ENCODE assay signal across 14 mouse cellular contexts in genomic region chr10:84976588-84977351, GRCm38 (mm10). TPM values are rescaled to one million over a fixed set of nuclear protein-coding genes. Genes with fewer than 3 reads are reported as not detected.
DNase-seq lines count a peak whose midpoint lies in the region; ATAC-seq and TF ChIP-seq lines count a peak whose summit lies in the region.
"Had no signal": no experiment of that assay in that cellular context is flagged by ENCODE, and none has a peak within 500 bp of the region (broad histone marks: within the 10 kb centered on the region; RNA-seq: fewer than 3 reads in every experiment).

No protein-coding gene starts in this region.

- H3K36me3 ChIP-seq in kidney, embryonic 15.5 days: peaks cover 57% of the 10 kb centered on the region
- peaks cover 18% of the 10 kb centered on the region; the same call in 1 of the 2 replicates for H3K36me3 ChIP-seq in kidney, postnatal 0 days (ENCODE audit: insufficient read depth, low read length)

- H3K4me2 ChIP-seq in kidney, embryonic 15.5 days: no peak overlapping the region
- H3K4me2 ChIP-seq in kidney, postnatal 0 days (ENCODE audit: low read length): no peak overlapping the region
- H3K4me2 ChIP-seq: embryonic facial prominence, embryonic 12.5 days; limb, embryonic 12.5 days; midbrain, embryonic 12.5 days had no signal

- no peaks in the 10 kb centered on the region for H3K9me3 ChIP-seq in kidney, embryonic 15.5 days (replicated peaks)
- no peaks in the 10 kb centered on the region for H3K9me3 ChIP-seq in kidney, postnatal 0 days (replicated peaks; ENCODE audit: low read length)
- H3K9me3 ChIP-seq: embryonic facial prominence, embryonic 12.5 days; limb, embryonic 12.5 days; midbrain, embryonic 12.5 days had no signal

- no peak overlapping the region for H3K9ac ChIP-seq in kidney, embryonic 15.5 days
- no peak overlapping the region for H3K9ac ChIP-seq in kidney, postnatal 0 days (ENCODE audit: low read depth, low read length)
- H3K9ac ChIP-seq: embryonic facial prominence, embryonic 12.5 days; limb, embryonic 12.5 days; midbrain, embryonic 12.5 days had no signal

- H3K27ac ChIP-seq in gastrocnemius, adult 2 months: peak overlapping the region; percentile 8; the same call in 1 of the 2 replicates
- peak overlapping the region; percentile 83 for H3K27ac ChIP-seq in kidney, embryonic 15.5 days
- peak overlapping the region; percentile 33; the same call in 1 of the 2 replicates for H3K27ac ChIP-seq in kidney, postnatal 0 days
- H3K27ac ChIP-seq: embryonic facial prominence, embryonic 12.5 days; limb, embryonic 12.5 days; midbrain, embryonic 12.5 days had no signal

- peaks cover 8% of the 10 kb centered on the region; the same call in 1 of the 2 replicates for H3K4me1 ChIP-seq in kidney, embryonic 15.5 days
- H3K4me1 ChIP-seq in kidney, postnatal 0 days (replicated peaks; ENCODE audit: insufficient read depth, low read length): 0 out of 2 replicates have a peak, but pooled peaks cover 3% of the 10 kb centered on the region
- H3K4me1 ChIP-seq: embryonic facial prominence, embryonic 12.5 days; limb, embryonic 12.5 days had no signal

- H3K27me3 ChIP-seq in kidney, embryonic 15.5 days: no peaks in the 10 kb centered on the region
- H3K27me3 ChIP-seq in kidney, postnatal 0 days (ENCODE audit: insufficient read depth, low read length): no peaks in the 10 kb centered on the region
- H3K27me3 ChIP-seq: embryonic facial prominence, embryonic 12.5 days; limb, embryonic 12.5 days; midbrain, embryonic 12.5 days had no signal

- no peak overlapping the region for H3K4me3 ChIP-seq in gastrocnemius, adult 2 months
- no peak overlapping the region for H3K4me3 ChIP-seq in kidney, embryonic 15.5 days (replicated peaks)
- no peak overlapping the region for H3K4me3 ChIP-seq in kidney, postnatal 0 days (replicated peaks; ENCODE audit: low read depth, low read length)
- H3K4me3 ChIP-seq: embryonic facial prominence, embryonic 12.5 days; limb, embryonic 12.5 days; midbrain, embryonic 12.5 days had no signal

- TF ChIP-seq CTCF in gastrocnemius, adult 2 months (IDR thresholded peaks at IDR 0.05): no peak
- TF ChIP-seq CTCF in kidney, postnatal 0 days (IDR thresholded peaks at IDR 0.05; ENCODE audit: low read depth): no peak

- no peak for DNase-seq in gastrocnemius, adult 2 months
- DNase-seq in gastrocnemius, adult 18-20 months (ENCODE audit: low spot score): no peak
- no peak for DNase-seq in kidney, adult 11 months
- peak; percentile 50 for DNase-seq in brain, adult 2 months (ENCODE audit: low read depth, low spot score)
- peak; percentile 80 for DNase-seq in kidney, postnatal 0 days (ENCODE audit: low spot score)
- no peak for DNase-seq in adrenal gland, adult 8-10 months
- DNase-seq in adrenal gland, adult 18-20 months (ENCODE audit: low spot score in 2 of 2): no peak
- DNase-seq: adrenal gland, postnatal 25 days; cerebellum, adult 8-10 months; retina, postnatal 1 day had no signal

- ATAC-seq in kidney, embryonic 15.5 days (replicated peaks; ENCODE audit: low FRiP score): peak; percentile 64
- no peak for ATAC-seq in kidney, postnatal 0 days (replicated peaks; ENCODE audit: low FRiP score, low read depth)

- intact Hi-C loops in gastrocnemius, adult 2 months (cut with DNase I): no loop called here

- WGBS in kidney, embryonic 15.5 days: 53% methylated on average over 8 of the region's 8 CpGs
- WGBS in kidney, postnatal 0 days: 43% methylated on average over 8 of the region's 8 CpGs

RNA-seq across cellular contexts. Expression of gene Ric8b, which starts 59.4 kb away (rescaled TPM):
- 10 to 100 TPM; 35.5 to 54.4 TPM for total RNA-seq in gastrocnemius, adult 2 months (2021)
- total RNA-seq in gastrocnemius, adult 18-20 months (2021): 10 to 100 TPM; 44.8 to 46.4 TPM
- 22.1 and 23.3 TPM in 2 replicates for polyA plus RNA-seq in kidney, embryonic 15.5 days (2015; fragmentation: Nextera tagmentation; extraction: Ambion mirVana)
- 16.3 and 17.2 TPM in 2 replicates for polyA plus RNA-seq in kidney, postnatal 0 days (2015; fragmentation: Nextera tagmentation; extraction: Ambion mirVana)
- 10 to 100 TPM; 28.9 to 43.8 (median 33.8) TPM for total RNA-seq in adrenal gland, adult 8-10 months (2022)
- 10 to 100 TPM; 33.6 to 42.4 TPM for total RNA-seq in adrenal gland, adult 18-20 months (2021)

Comparison
In these comparisons a context has a peak if more than half of its experiments do, and no peak if none do; other contexts are left out.
1. DNase-seq: peak in brain, adult 2 months (single experiment) and kidney, postnatal 0 days (single experiment); none in gastrocnemius, adult 2 months (single experiment), gastrocnemius, adult 18-20 months (single experiment), kidney, adult 11 months (single experiment), adrenal gland, adult 8-10 months (single experiment) and adrenal gland, adult 18-20 months (0 of 2).
2. H3K27ac ChIP-seq: peak in every context shown above with its lines; median percentile 83 in kidney, embryonic 15.5 days; 33 in kidney, postnatal 0 days; 8 in gastrocnemius, adult 2 months.